Mouse (Mus musculus): ENCODE data around the gene Rapgefl1. TPM values are rescaled to one million over a fixed set of nuclear protein-coding genes. Genes with fewer than 3 reads are reported as not detected.
A peak's percentile ranks its signal among the peaks of the same experiment; 100 is the strongest.
"Not testable (repeated sequence)": the region's sequence is repeated elsewhere in the genome, so short reads cannot be mapped to it uniquely, and the experiment has no call there.

Rapgefl1 gene
- polyA plus RNA-seq, 1 experiment from 2014 or later: 2.2 TPM

DNA sequence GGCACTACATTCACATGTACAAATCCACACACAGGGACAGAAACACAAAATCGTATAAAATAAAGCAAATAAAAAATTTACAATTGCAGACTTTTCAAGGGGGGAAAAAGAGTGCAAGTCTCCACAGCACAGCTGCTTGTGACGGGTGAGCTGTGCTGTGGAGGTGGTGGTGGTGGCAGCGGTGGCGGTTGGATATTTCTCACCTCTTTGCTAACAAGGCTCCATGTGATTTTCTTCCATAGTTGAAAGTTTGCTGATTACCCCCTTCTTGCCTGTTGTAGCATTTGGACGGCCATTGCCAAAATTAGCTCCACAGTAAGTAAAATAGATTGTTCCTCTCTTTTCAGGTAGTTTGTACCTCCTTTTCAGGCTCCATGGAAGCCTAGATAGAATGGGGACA, 32.0 kb upstream of the Rapgefl1 start, which contains the start of gene Casc3:
Gene Casc3, plus strand, starts transcription at position 301 of the 400 bp plus-strand sequence.
- H3K9ac ChIP-seq (ENCODE audit: low read length): no peak within 1 kb of the TSS
- no peak within 1 kb of the TSS for H3K27ac ChIP-seq (ENCODE audit: low read depth)
- DNase-seq (ENCODE audit: low spot score) (no peak), ATAC-seq (replicated peaks; ENCODE audit: low FRiP score, low TSS enrichment, low read depth) (no peak)
- no peaks in the 10 kb centered on the region for H3K9me3 ChIP-seq (ENCODE audit: control insufficient read depth, low read length)
- 96% methylated on average over 5 of the region's 5 CpGs for WGBS
- H3K27me3 ChIP-seq (replicated peaks; ENCODE audit: control insufficient read depth, insufficient read depth, low read length): no peaks in the 10 kb centered on the region
- H3K4me1 ChIP-seq (replicated peaks; ENCODE audit: control insufficient read depth, insufficient read depth, low read length): peaks cover 8% of the 10 kb centered on the region; the same call in 1 of the 2 replicates
- peaks cover 88% of the 10 kb centered on the region for H3K36me3 ChIP-seq (ENCODE audit: control insufficient read depth, insufficient read depth, low read length)
- no peak within 1 kb of the TSS for H3K4me2 ChIP-seq (ENCODE audit: low read length)
- no peak within 1 kb of the TSS for H3K4me3 ChIP-seq (ENCODE audit: low read depth, low read length)

DNA sequence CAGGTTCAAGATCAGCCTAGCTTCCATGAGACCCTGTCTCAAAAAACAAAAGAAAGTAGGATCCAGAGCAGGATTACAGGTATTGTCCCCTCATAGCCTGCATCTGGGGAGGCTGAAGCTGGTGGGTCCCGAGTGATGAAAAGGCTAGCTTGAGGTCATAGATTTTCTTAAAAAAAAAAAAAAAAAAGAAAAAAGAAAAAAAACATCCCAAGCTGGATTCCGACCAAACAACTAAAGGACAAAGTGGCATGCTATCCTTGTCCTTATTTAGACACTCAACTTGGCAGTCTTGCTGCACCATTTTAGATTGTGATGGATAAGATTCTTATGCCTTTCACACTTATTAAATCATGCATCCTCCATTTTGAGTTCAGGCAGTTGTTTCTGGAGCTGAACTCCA, 28.2 kb upstream of the Rapgefl1 start:
- DNase-seq (ENCODE audit: low spot score) (no peak), ATAC-seq (replicated peaks; ENCODE audit: low FRiP score, low TSS enrichment, low read depth) (no peak)
- Histone ChIP-seq H3K4me1 (replicated peaks; ENCODE audit: control insufficient read depth, insufficient read depth, low read length) (peaks cover 16% of the 10 kb centered on the region), H3K36me3 (ENCODE audit: control insufficient read depth, insufficient read depth, low read length) (peaks cover 74% of the 10 kb centered on the region), H3K4me3 (ENCODE audit: low read depth, low read length) (no peak overlapping the region), H3K9me3 (ENCODE audit: control insufficient read depth, low read length) (no peaks in the 10 kb centered on the region), H3K4me2 (ENCODE audit: low read length) (peak overlapping the region; percentile 53), H3K27ac (ENCODE audit: low read depth) (peak overlapping the region; percentile 97; the same call in 1 of the 2 replicates), H3K27me3 (replicated peaks; ENCODE audit: control insufficient read depth, insufficient read depth, low read length) (no peaks in the 10 kb centered on the region), H3K9ac (ENCODE audit: low read length) (no peak overlapping the region)
- 65% methylated on average over 2 of the region's 2 CpGs for WGBS

- Histone ChIP-seq H3K4me3 (ENCODE audit: low read depth, low read length) (peak overlapping the region; percentile 75), H3K4me1 (replicated peaks; ENCODE audit: control insufficient read depth, insufficient read depth, low read length) (peaks cover 16% of the 10 kb centered on the region), H3K27ac (ENCODE audit: low read depth) (peak overlapping the region; percentile 97), H3K36me3 (ENCODE audit: control insufficient read depth, insufficient read depth, low read length) (peaks cover 73% of the 10 kb centered on the region), H3K9ac (ENCODE audit: low read length) (peak overlapping the region; percentile 86), H3K9me3 (ENCODE audit: control insufficient read depth, low read length) (no peaks in the 10 kb centered on the region), H3K4me2 (ENCODE audit: low read length) (peak overlapping the region; percentile 88), H3K27me3 (replicated peaks; ENCODE audit: control insufficient read depth, insufficient read depth, low read length) (no peaks in the 10 kb centered on the region)
- ATAC-seq (replicated peaks; ENCODE audit: low FRiP score, low TSS enrichment, low read depth) (peak; percentile 99), DNase-seq (ENCODE audit: low spot score) (peak; percentile 96)
- under 1% methylated on average over 73 of the region's 84 CpGs for WGBS
These were observed 26.9 kb upstream of the Rapgefl1 start for GRCm38 (mm10) chr11:98809457-98810290.

DNA sequence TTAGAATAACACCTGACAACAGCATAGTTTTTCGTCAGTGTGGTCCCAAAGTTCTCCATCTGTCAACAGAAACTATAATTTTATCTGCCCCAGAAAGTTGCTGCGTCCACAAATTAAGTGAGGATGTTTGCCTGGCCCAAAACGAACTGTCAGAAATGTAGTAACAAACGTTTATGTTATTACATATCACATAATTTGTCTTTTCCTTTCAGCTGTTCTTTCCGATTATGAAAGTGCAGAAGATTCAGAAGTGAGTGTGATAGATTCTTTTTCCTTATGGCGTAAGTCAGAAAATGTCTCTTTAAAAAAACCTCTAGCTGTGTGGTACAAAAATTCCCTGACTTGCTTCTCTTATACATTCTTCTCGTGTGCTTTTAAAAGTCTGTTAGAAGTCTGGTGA, 25.9 kb upstream of the Rapgefl1 start:
- Histone ChIP-seq H3K4me1 (replicated peaks; ENCODE audit: control insufficient read depth, insufficient read depth, low read length) (peaks cover 16% of the 10 kb centered on the region), H3K4me2 (ENCODE audit: low read length) (peak overlapping the region; percentile 88), H3K4me3 (ENCODE audit: low read depth, low read length) (peak overlapping the region; percentile 75), H3K27ac (ENCODE audit: low read depth) (no peak overlapping the region), H3K36me3 (ENCODE audit: control insufficient read depth, insufficient read depth, low read length) (peaks cover 73% of the 10 kb centered on the region), H3K9me3 (ENCODE audit: control insufficient read depth, low read length) (no peaks in the 10 kb centered on the region), H3K27me3 (replicated peaks; ENCODE audit: control insufficient read depth, insufficient read depth, low read length) (no peaks in the 10 kb centered on the region), H3K9ac (ENCODE audit: low read length) (peak overlapping the region; percentile 86)
- DNase-seq (ENCODE audit: low spot score) (no peak), ATAC-seq (replicated peaks; ENCODE audit: low FRiP score, low TSS enrichment, low read depth) (no peak)
- 55% methylated on average over 7 of the region's 7 CpGs for WGBS

- no peaks in the 10 kb centered on the region for H3K27me3 ChIP-seq (replicated peaks; ENCODE audit: control insufficient read depth, insufficient read depth, low read length)
- no peak overlapping the region for H3K27ac ChIP-seq (ENCODE audit: low read depth)
- H3K36me3 ChIP-seq (ENCODE audit: control insufficient read depth, insufficient read depth, low read length): peaks cover 94% of the 10 kb centered on the region
- 91% methylated on average over 1 of the region's 1 CpGs for WGBS
- no peak overlapping the region for H3K4me2 ChIP-seq (ENCODE audit: low read length)
- H3K9me3 ChIP-seq (ENCODE audit: control insufficient read depth, low read length): no peaks in the 10 kb centered on the region
- no peak overlapping the region for H3K4me3 ChIP-seq (ENCODE audit: low read depth, low read length)
- ATAC-seq (replicated peaks; ENCODE audit: low FRiP score, low TSS enrichment, low read depth) (no peak), DNase-seq (ENCODE audit: low spot score) (no peak)
- no peak overlapping the region for H3K9ac ChIP-seq (ENCODE audit: low read length)
- H3K4me1 ChIP-seq (replicated peaks; ENCODE audit: control insufficient read depth, insufficient read depth, low read length): no peaks in the 10 kb centered on the region
These were observed 19.8 kb upstream of the Rapgefl1 start for GRCm38 (mm10) chr11:98816706-98817239.

DNA sequence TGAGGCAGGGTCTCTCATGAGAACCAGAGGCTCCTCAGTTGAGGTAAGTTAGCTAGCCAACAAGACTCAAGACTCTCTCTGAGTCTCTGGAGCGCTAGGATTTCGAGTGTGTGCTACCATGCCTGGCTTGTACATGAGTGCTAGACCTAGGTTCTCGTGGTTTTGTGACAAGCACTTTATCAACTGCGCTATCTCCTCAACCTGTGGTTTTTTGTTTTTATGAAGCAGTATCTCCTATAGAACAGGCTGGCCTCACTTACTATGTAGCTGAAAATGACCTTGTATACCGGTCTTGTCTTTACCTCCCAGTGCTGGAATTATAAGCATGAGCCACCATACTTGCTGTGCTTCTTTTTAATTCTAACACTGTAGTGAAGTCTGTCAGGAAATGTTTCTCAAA, 15.6 kb upstream of the Rapgefl1 start:
- Histone ChIP-seq H3K27ac (ENCODE audit: low read depth) (no peak overlapping the region), H3K4me1 (replicated peaks; ENCODE audit: control insufficient read depth, insufficient read depth, low read length) (no peaks in the 10 kb centered on the region), H3K36me3 (ENCODE audit: control insufficient read depth, insufficient read depth, low read length) (peaks cover 92% of the 10 kb centered on the region), H3K4me2 (ENCODE audit: low read length) (no peak overlapping the region), H3K9ac (ENCODE audit: low read length) (no peak overlapping the region), H3K27me3 (replicated peaks; ENCODE audit: control insufficient read depth, insufficient read depth, low read length) (no peaks in the 10 kb centered on the region), H3K4me3 (ENCODE audit: low read depth, low read length) (no peak overlapping the region), H3K9me3 (ENCODE audit: control insufficient read depth, low read length) (no peaks in the 10 kb centered on the region)
- WGBS: 96% methylated on average over 5 of the region's 5 CpGs
- DNase-seq (ENCODE audit: low spot score) (no peak), ATAC-seq (replicated peaks; ENCODE audit: low FRiP score, low TSS enrichment, low read depth) (no peak)

DNA sequence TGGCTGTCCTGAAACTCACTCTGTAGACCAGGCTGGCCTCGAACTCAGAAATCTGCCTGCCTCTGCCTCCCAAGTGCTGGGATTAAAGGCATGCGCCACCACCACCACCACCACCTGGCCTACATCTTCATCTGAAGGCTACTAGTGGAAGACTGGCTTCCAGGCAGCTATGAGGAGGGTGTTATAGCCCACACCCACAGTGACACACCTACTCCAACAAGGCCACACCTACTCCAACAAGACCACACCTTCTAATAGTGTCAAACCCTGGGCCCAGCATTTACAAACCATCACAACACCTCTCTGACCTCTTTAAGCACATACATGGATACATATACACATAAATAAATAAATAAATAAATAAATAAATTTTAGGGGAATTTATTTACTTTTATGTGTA, 10.5 kb upstream of the Rapgefl1 start:
- H3K4me2 ChIP-seq (ENCODE audit: low read length); H3K27ac ChIP-seq (ENCODE audit: low read depth); H3K27me3 ChIP-seq (replicated peaks; ENCODE audit: control insufficient read depth, insufficient read depth, low read length); H3K4me3 ChIP-seq (ENCODE audit: low read depth, low read length); H3K9me3 ChIP-seq (ENCODE audit: control insufficient read depth, low read length); ATAC-seq (replicated peaks; ENCODE audit: low FRiP score, low TSS enrichment, low read depth); H3K4me1 ChIP-seq (replicated peaks; ENCODE audit: control insufficient read depth, insufficient read depth, low read length); DNase-seq (ENCODE audit: low spot score); H3K9ac ChIP-seq (ENCODE audit: low read length): not testable (repeated sequence)
- 94% methylated on average over 2 of the region's 2 CpGs for WGBS
- peaks cover 92% of the 10 kb centered on the region for H3K36me3 ChIP-seq (ENCODE audit: control insufficient read depth, insufficient read depth, low read length)

DNA sequence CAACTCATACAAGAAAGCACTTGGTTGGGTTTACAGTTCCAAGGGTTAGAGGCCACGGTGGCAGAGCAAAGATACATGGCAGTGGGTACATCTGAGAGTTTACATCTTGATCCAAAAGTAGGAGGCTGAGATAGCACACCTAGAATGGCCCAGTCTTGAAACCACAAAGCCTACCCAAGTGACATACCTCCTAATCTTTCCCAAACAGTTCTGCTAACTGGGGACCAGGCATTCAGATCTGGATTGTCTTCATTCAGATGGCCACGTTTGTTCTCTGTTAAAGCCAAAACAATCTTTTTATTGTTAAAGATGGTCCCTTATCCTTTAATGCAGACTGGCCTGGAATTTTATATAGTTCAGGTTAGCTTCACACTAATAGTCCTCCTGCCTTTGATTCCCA, 8.7 kb upstream of the Rapgefl1 start:
- 89% methylated on average over 2 of the region's 2 CpGs for WGBS
- Histone ChIP-seq H3K27ac (ENCODE audit: low read depth) (no peak overlapping the region), H3K9me3 (ENCODE audit: control insufficient read depth, low read length) (no peaks in the 10 kb centered on the region), H3K4me3 (ENCODE audit: low read depth, low read length) (no peak overlapping the region), H3K4me2 (ENCODE audit: low read length) (no peak overlapping the region), H3K36me3 (ENCODE audit: control insufficient read depth, insufficient read depth, low read length) (peaks cover 93% of the 10 kb centered on the region), H3K9ac (ENCODE audit: low read length) (no peak overlapping the region), H3K4me1 (replicated peaks; ENCODE audit: control insufficient read depth, insufficient read depth, low read length) (no peaks in the 10 kb centered on the region), H3K27me3 (replicated peaks; ENCODE audit: control insufficient read depth, insufficient read depth, low read length) (no peaks in the 10 kb centered on the region)
- DNase-seq (ENCODE audit: low spot score) (no peak), ATAC-seq (replicated peaks; ENCODE audit: low FRiP score, low TSS enrichment, low read depth) (no peak)

Measured in intestine, embryonic 14.5 days (tissue).